Mouse (Mus musculus): ENCODE measurements at regions not wholly inside any gene's neighbourhood (a gene's known extent, or its start where the extent isn't known, plus 50 kb on each side); places are given as distances from the start of the nearest gene placed in this dataset.
A peak's percentile ranks its signal among the peaks of the same experiment; 100 is the strongest.

- Histone ChIP-seq H3K9me3 (replicated peaks; ENCODE audit: control insufficient read depth, low read length) (no peaks in the 10 kb centered on the region), H3K36me3 (ENCODE audit: control insufficient read depth, insufficient read depth, low read length) (no peaks in the 10 kb centered on the region), H3K9ac (ENCODE audit: low read length) (no peak overlapping the region), H3K27me3 (ENCODE audit: control insufficient read depth, insufficient read depth, low read length) (no peaks in the 10 kb centered on the region), H3K4me1 (ENCODE audit: control insufficient read depth, insufficient read depth, low read length) (0 out of 2 replicates have a peak, but pooled peaks cover 4% of the 10 kb centered on the region), H3K4me2 (ENCODE audit: low read depth, low read length) (no peak overlapping the region), H3K27ac (ENCODE audit: low read length) (no peak overlapping the region), H3K4me3 (replicated peaks; ENCODE audit: low read length) (no peak overlapping the region)
- 93% methylated on average over 4 of the region's 4 CpGs for WGBS
- ATAC-seq (ENCODE audit: insufficient read depth, low FRiP score), result no peak
These were observed 161.2 kb upstream of the Mrps10 start for GRCm38 (mm10) chr17:47207471-47207870.

- H3K9ac ChIP-seq (ENCODE audit: low read length), result no peak overlapping the region
- WGBS, result 68% methylated on average over 7 of the region's 7 CpGs
- no peaks in the 10 kb centered on the region for H3K36me3 ChIP-seq (ENCODE audit: control insufficient read depth, insufficient read depth, low read length)
- H3K4me3 ChIP-seq (replicated peaks; ENCODE audit: low read length), result no peak overlapping the region
- H3K4me1 ChIP-seq (ENCODE audit: control insufficient read depth, insufficient read depth, low read length), result 0 out of 2 replicates have a peak, but pooled peaks cover 4% of the 10 kb centered on the region
- H3K4me2 ChIP-seq (ENCODE audit: low read depth, low read length), result no peak overlapping the region
- no peaks in the 10 kb centered on the region for H3K9me3 ChIP-seq (replicated peaks; ENCODE audit: control insufficient read depth, low read length)
- H3K27ac ChIP-seq (ENCODE audit: low read length), result no peak overlapping the region
- H3K27me3 ChIP-seq (ENCODE audit: control insufficient read depth, insufficient read depth, low read length), result no peaks in the 10 kb centered on the region
- no peak for ATAC-seq (ENCODE audit: insufficient read depth, low FRiP score)
These were observed 164.1 kb upstream of the Mrps10 start for GRCm38 (mm10) chr17:47204470-47205162.

GRCm38 (mm10) chr17:47199206-47199605 lies 169.5 kb upstream of the Mrps10 start:
- H3K27me3 ChIP-seq (ENCODE audit: control insufficient read depth, insufficient read depth, low read length), result no peaks in the 10 kb centered on the region
- H3K27ac ChIP-seq (ENCODE audit: low read length), result no peak overlapping the region
- no peak overlapping the region for H3K4me3 ChIP-seq (replicated peaks; ENCODE audit: low read length)
- 83% methylated on average over 10 of the region's 10 CpGs for WGBS
- H3K36me3 ChIP-seq (ENCODE audit: control insufficient read depth, insufficient read depth, low read length), result 0 out of 2 replicates have a peak, but pooled peaks cover under 1% of the 10 kb centered on the region
- no peak for ATAC-seq (ENCODE audit: insufficient read depth, low FRiP score)
- peaks cover 12% of the 10 kb centered on the region for H3K4me1 ChIP-seq (ENCODE audit: control insufficient read depth, insufficient read depth, low read length)
- H3K4me2 ChIP-seq (ENCODE audit: low read depth, low read length), result no peak overlapping the region
- 0 out of 2 replicates have a peak, but pooled peaks cover 5% of the 10 kb centered on the region for H3K9me3 ChIP-seq (replicated peaks; ENCODE audit: control insufficient read depth, low read length)
- no peak overlapping the region for H3K9ac ChIP-seq (ENCODE audit: low read length)

GRCm38 (mm10) chr17:47197957-47198356 lies 170.7 kb upstream of the Mrps10 start:
- Histone ChIP-seq H3K4me3 (replicated peaks; ENCODE audit: low read length) (no peak overlapping the region), H3K36me3 (ENCODE audit: control insufficient read depth, insufficient read depth, low read length) (0 out of 2 replicates have a peak, but pooled peaks cover 2% of the 10 kb centered on the region), H3K4me1 (ENCODE audit: control insufficient read depth, insufficient read depth, low read length) (peaks cover 9% of the 10 kb centered on the region), H3K27me3 (ENCODE audit: control insufficient read depth, insufficient read depth, low read length) (no peaks in the 10 kb centered on the region), H3K9ac (ENCODE audit: low read length) (no peak overlapping the region), H3K9me3 (replicated peaks; ENCODE audit: control insufficient read depth, low read length) (0 out of 2 replicates have a peak, but pooled peaks cover 8% of the 10 kb centered on the region), H3K4me2 (ENCODE audit: low read depth, low read length) (no peak overlapping the region), H3K27ac (ENCODE audit: low read length) (no peak overlapping the region)
- WGBS, result 49% methylated on average over 7 of the region's 7 CpGs
- ATAC-seq (ENCODE audit: insufficient read depth, low FRiP score), result no peak

GRCm38 (mm10) chr17:47196992-47197391 lies 171.7 kb upstream of the Mrps10 start:
- ATAC-seq (ENCODE audit: insufficient read depth, low FRiP score), result no peak
- no peak overlapping the region for H3K4me3 ChIP-seq (replicated peaks; ENCODE audit: low read length)
- H3K27ac ChIP-seq (ENCODE audit: low read length), result no peak overlapping the region
- 0 out of 2 replicates have a peak, but pooled peaks cover 8% of the 10 kb centered on the region for H3K9me3 ChIP-seq (replicated peaks; ENCODE audit: control insufficient read depth, low read length)
- H3K4me1 ChIP-seq (ENCODE audit: control insufficient read depth, insufficient read depth, low read length), result peaks cover 8% of the 10 kb centered on the region
- 0 out of 2 replicates have a peak overlapping the region, but pooled peaks have one; percentile 16 for H3K9ac ChIP-seq (ENCODE audit: low read length)
- WGBS, result 59% methylated on average over 6 of the region's 6 CpGs
- no peaks in the 10 kb centered on the region for H3K27me3 ChIP-seq (ENCODE audit: control insufficient read depth, insufficient read depth, low read length)
- H3K36me3 ChIP-seq (ENCODE audit: control insufficient read depth, insufficient read depth, low read length), result 0 out of 2 replicates have a peak, but pooled peaks cover 2% of the 10 kb centered on the region
- no peak overlapping the region for H3K4me2 ChIP-seq (ENCODE audit: low read depth, low read length)

- WGBS, result 68% methylated on average over 7 of the region's 7 CpGs
These were observed 172.7 kb upstream of the Mrps10 start for GRCm38 (mm10) chr17:47195981-47196380.

GRCm38 (mm10) chr17:47194463-47195012 lies 174.1 kb upstream of the Mrps10 start:
- H3K36me3 ChIP-seq (ENCODE audit: control insufficient read depth, insufficient read depth, low read length), result 0 out of 2 replicates have a peak, but pooled peaks cover 2% of the 10 kb centered on the region
- 91% methylated on average over 14 of the region's 14 CpGs for WGBS
- H3K4me2 ChIP-seq (ENCODE audit: low read depth, low read length), result no peak overlapping the region
- H3K4me1 ChIP-seq (ENCODE audit: control insufficient read depth, insufficient read depth, low read length), result peaks cover 12% of the 10 kb centered on the region
- H3K9ac ChIP-seq (ENCODE audit: low read length), result no peak overlapping the region
- no peak for ATAC-seq (ENCODE audit: insufficient read depth, low FRiP score)
- H3K4me3 ChIP-seq (replicated peaks; ENCODE audit: low read length), result no peak overlapping the region
- no peak overlapping the region for H3K27ac ChIP-seq (ENCODE audit: low read length)
- 0 out of 2 replicates have a peak, but pooled peaks cover 8% of the 10 kb centered on the region for H3K9me3 ChIP-seq (replicated peaks; ENCODE audit: control insufficient read depth, low read length)
- no peaks in the 10 kb centered on the region for H3K27me3 ChIP-seq (ENCODE audit: control insufficient read depth, insufficient read depth, low read length)

More at GRCm38 (mm10) chr17:47195981-47196380, 172.7 kb upstream of the Mrps10 start:
- Histone ChIP-seq H3K27me3 (ENCODE audit: control insufficient read depth, insufficient read depth, low read length) (no peaks in the 10 kb centered on the region), H3K36me3 (ENCODE audit: control insufficient read depth, insufficient read depth, low read length) (0 out of 2 replicates have a peak, but pooled peaks cover 2% of the 10 kb centered on the region), H3K9me3 (replicated peaks; ENCODE audit: control insufficient read depth, low read length) (0 out of 2 replicates have a peak, but pooled peaks cover 8% of the 10 kb centered on the region), H3K27ac (ENCODE audit: low read length) (no peak overlapping the region), H3K9ac (ENCODE audit: low read length) (no peak overlapping the region), H3K4me1 (ENCODE audit: control insufficient read depth, insufficient read depth, low read length) (peaks cover 8% of the 10 kb centered on the region), H3K4me2 (ENCODE audit: low read depth, low read length) (no peak overlapping the region), H3K4me3 (replicated peaks; ENCODE audit: low read length) (no peak overlapping the region)
- no peak for ATAC-seq (ENCODE audit: insufficient read depth, low FRiP score)

GRCm38 (mm10) chr17:47191416-47191815 lies 177.3 kb upstream of the Mrps10 start:
- 82% methylated on average over 3 of the region's 3 CpGs for WGBS

GRCm38 (mm10) chr17:47189770-47190169 lies 178.9 kb upstream of the Mrps10 start:
- 0 out of 2 replicates have a peak, but pooled peaks cover 2% of the 10 kb centered on the region for H3K36me3 ChIP-seq (ENCODE audit: control insufficient read depth, insufficient read depth, low read length)
- no peaks in the 10 kb centered on the region for H3K27me3 ChIP-seq (ENCODE audit: control insufficient read depth, insufficient read depth, low read length)
- H3K4me2 ChIP-seq (ENCODE audit: low read depth, low read length), result no peak overlapping the region
- 70% methylated on average over 7 of the region's 7 CpGs for WGBS
- ATAC-seq (ENCODE audit: insufficient read depth, low FRiP score), result no peak
- H3K27ac ChIP-seq (ENCODE audit: low read length), result no peak overlapping the region
- no peak overlapping the region for H3K9ac ChIP-seq (ENCODE audit: low read length)
- 0 out of 2 replicates have a peak, but pooled peaks cover 6% of the 10 kb centered on the region for H3K9me3 ChIP-seq (replicated peaks; ENCODE audit: control insufficient read depth, low read length)
- H3K4me3 ChIP-seq (replicated peaks; ENCODE audit: low read length), result no peak overlapping the region
- H3K4me1 ChIP-seq (ENCODE audit: control insufficient read depth, insufficient read depth, low read length), result peaks cover 4% of the 10 kb centered on the region; the same call in 1 of the 2 replicates

More at GRCm38 (mm10) chr17:47191416-47191815, 177.3 kb upstream of the Mrps10 start:
- Histone ChIP-seq H3K27ac (ENCODE audit: low read length) (no peak overlapping the region), H3K4me1 (ENCODE audit: control insufficient read depth, insufficient read depth, low read length) (peaks cover 4% of the 10 kb centered on the region; the same call in 1 of the 2 replicates), H3K27me3 (ENCODE audit: control insufficient read depth, insufficient read depth, low read length) (no peaks in the 10 kb centered on the region), H3K4me3 (replicated peaks; ENCODE audit: low read length) (no peak overlapping the region), H3K9ac (ENCODE audit: low read length) (no peak overlapping the region), H3K36me3 (ENCODE audit: control insufficient read depth, insufficient read depth, low read length) (0 out of 2 replicates have a peak, but pooled peaks cover 2% of the 10 kb centered on the region), H3K4me2 (ENCODE audit: low read depth, low read length) (no peak overlapping the region), H3K9me3 (replicated peaks; ENCODE audit: control insufficient read depth, low read length) (0 out of 2 replicates have a peak, but pooled peaks cover 8% of the 10 kb centered on the region)
- ATAC-seq (ENCODE audit: insufficient read depth, low FRiP score), result no peak

Data from stomach, embryonic 16.5 days (tissue).